Mouse (Mus musculus): ENCODE results near the gene Borcs8. TPM values are rescaled to one million over a fixed set of nuclear protein-coding genes. Genes with fewer than 3 reads are reported as not detected.

Borcs8 gene
- polyA plus RNA-seq, 2 experiments: 61.8 to 84.2 TPM

GRCm38 (mm10) chr8:70183194-70183593, 43.9 kb downstream of the Borcs8 start:
- 89% methylated on average over 4 of the region's 4 CpGs for WGBS
- ATAC-seq (ENCODE audit: low FRiP score, low read depth) (no peak), DNase-seq (ENCODE audit: low spot score) (no peak)
- Histone ChIP-seq H3K4me1 (ENCODE audit: control insufficient read depth, insufficient read depth, low read length) (no peaks in the 10 kb centered on the region), H3K36me3 (ENCODE audit: control insufficient read depth, insufficient read depth, low read length) (peaks cover 30% of the 10 kb centered on the region), H3K4me3 (replicated peaks; ENCODE audit: low read length) (no peak overlapping the region), H3K27me3 (ENCODE audit: control insufficient read depth, insufficient read depth, low read length) (no peaks in the 10 kb centered on the region), H3K4me2 (replicated peaks; ENCODE audit: low read depth, low read length, severe bottlenecking) (no peak overlapping the region), H3K9ac (ENCODE audit: low read depth, low read length, severe bottlenecking) (no peak overlapping the region), H3K27ac (replicated peaks; ENCODE audit: low read depth, low read length) (no peak overlapping the region), H3K9me3 (ENCODE audit: control insufficient read depth, low read length) (no peaks in the 10 kb centered on the region)
- no peak for TF ChIP-seq POLR2A (IDR thresholded peaks at IDR 0.05; ENCODE audit: borderline replicate concordance, extremely low read depth, insufficient read depth, insufficient read length)

- DNase-seq (ENCODE audit: low spot score) (no peak), ATAC-seq (ENCODE audit: low FRiP score, low read depth) (no peak)
- Histone ChIP-seq H3K4me1 (ENCODE audit: control insufficient read depth, insufficient read depth, low read length) (no peaks in the 10 kb centered on the region), H3K4me3 (replicated peaks; ENCODE audit: low read length) (no peak overlapping the region), H3K9me3 (ENCODE audit: control insufficient read depth, low read length) (no peaks in the 10 kb centered on the region), H3K27me3 (ENCODE audit: control insufficient read depth, insufficient read depth, low read length) (no peaks in the 10 kb centered on the region), H3K4me2 (replicated peaks; ENCODE audit: low read depth, low read length, severe bottlenecking) (no peak overlapping the region), H3K27ac (replicated peaks; ENCODE audit: low read depth, low read length) (no peak overlapping the region), H3K9ac (ENCODE audit: low read depth, low read length, severe bottlenecking) (no peak overlapping the region), H3K36me3 (ENCODE audit: control insufficient read depth, insufficient read depth, low read length) (peaks cover 4% of the 10 kb centered on the region; the same call in 1 of the 2 replicates)
- no peak for TF ChIP-seq POLR2A (IDR thresholded peaks at IDR 0.05; ENCODE audit: borderline replicate concordance, extremely low read depth, insufficient read depth, insufficient read length)
- 59% methylated on average over 7 of the region's 7 CpGs for WGBS
These were observed 49.4 kb downstream of the Borcs8 start for GRCm38 (mm10) chr8:70188707-70189106.

DNA sequence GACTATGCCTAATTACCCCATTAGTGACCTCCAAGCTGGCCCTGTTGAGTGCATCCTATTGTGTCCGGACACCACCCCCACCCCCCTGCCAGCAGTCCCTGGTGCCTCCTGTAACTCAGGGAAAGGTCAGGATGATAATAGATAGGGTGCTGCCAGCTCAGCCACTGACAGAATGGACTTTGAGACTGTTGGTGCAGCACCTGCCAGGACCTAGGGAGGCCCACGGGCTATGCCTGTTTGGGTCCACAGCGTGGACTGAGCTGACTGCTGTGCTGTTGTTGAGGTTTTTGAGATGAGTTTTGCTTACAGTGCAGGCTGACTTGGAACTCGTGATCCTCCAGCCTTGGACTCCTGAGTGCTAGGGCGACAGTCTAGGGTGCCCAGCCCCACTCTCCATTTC, 53.9 kb downstream of the Borcs8 start:
- H3K27me3 ChIP-seq (ENCODE audit: control insufficient read depth, insufficient read depth, low read length): no peaks in the 10 kb centered on the region
- H3K36me3 ChIP-seq (ENCODE audit: control insufficient read depth, insufficient read depth, low read length): peaks cover 4% of the 10 kb centered on the region; the same call in 1 of the 2 replicates
- no peaks in the 10 kb centered on the region for H3K9me3 ChIP-seq (ENCODE audit: control insufficient read depth, low read length)
- H3K27ac ChIP-seq (replicated peaks; ENCODE audit: low read depth, low read length): no peak overlapping the region
- ATAC-seq (ENCODE audit: low FRiP score, low read depth) (no peak), DNase-seq (ENCODE audit: low spot score) (no peak)
- no peaks in the 10 kb centered on the region for H3K4me1 ChIP-seq (ENCODE audit: control insufficient read depth, insufficient read depth, low read length)
- WGBS: 71% methylated on average over 5 of the region's 5 CpGs
- no peak for TF ChIP-seq POLR2A (IDR thresholded peaks at IDR 0.05; ENCODE audit: borderline replicate concordance, extremely low read depth, insufficient read depth, insufficient read length)
- no peak overlapping the region for H3K4me3 ChIP-seq (replicated peaks; ENCODE audit: low read length)
- no peak overlapping the region for H3K4me2 ChIP-seq (replicated peaks; ENCODE audit: low read depth, low read length, severe bottlenecking)
- no peak overlapping the region for H3K9ac ChIP-seq (ENCODE audit: low read depth, low read length, severe bottlenecking)

- TF ChIP-seq POLR2A (IDR thresholded peaks at IDR 0.05; ENCODE audit: borderline replicate concordance, extremely low read depth, insufficient read depth, insufficient read length): no peak
- 86% methylated on average over 3 of the region's 3 CpGs for WGBS
- no peak overlapping the region for H3K4me3 ChIP-seq (replicated peaks; ENCODE audit: low read length)
- DNase-seq (ENCODE audit: low spot score) (no peak), ATAC-seq (ENCODE audit: low FRiP score, low read depth) (no peak)
- H3K4me1 ChIP-seq (ENCODE audit: control insufficient read depth, insufficient read depth, low read length): no peaks in the 10 kb centered on the region
- H3K9ac ChIP-seq (ENCODE audit: low read depth, low read length, severe bottlenecking): no peak overlapping the region
- no peak overlapping the region for H3K4me2 ChIP-seq (replicated peaks; ENCODE audit: low read depth, low read length, severe bottlenecking)
- H3K36me3 ChIP-seq (ENCODE audit: control insufficient read depth, insufficient read depth, low read length): peaks cover 4% of the 10 kb centered on the region; the same call in 1 of the 2 replicates
- no peaks in the 10 kb centered on the region for H3K9me3 ChIP-seq (ENCODE audit: control insufficient read depth, low read length)
- no peaks in the 10 kb centered on the region for H3K27me3 ChIP-seq (ENCODE audit: control insufficient read depth, insufficient read depth, low read length)
- no peak overlapping the region for H3K27ac ChIP-seq (replicated peaks; ENCODE audit: low read depth, low read length)
These were observed 54.9 kb downstream of the Borcs8 start for GRCm38 (mm10) chr8:70194191-70194590.

- H3K27ac ChIP-seq (replicated peaks; ENCODE audit: low read depth, low read length): no peak overlapping the region
- TF ChIP-seq POLR2A (IDR thresholded peaks at IDR 0.05; ENCODE audit: borderline replicate concordance, extremely low read depth, insufficient read depth, insufficient read length): no peak
- H3K4me1 ChIP-seq (ENCODE audit: control insufficient read depth, insufficient read depth, low read length): no peaks in the 10 kb centered on the region
- 68% methylated on average over 2 of the region's 2 CpGs for WGBS
- H3K9ac ChIP-seq (ENCODE audit: low read depth, low read length, severe bottlenecking): no peak overlapping the region
- no peaks in the 10 kb centered on the region for H3K9me3 ChIP-seq (ENCODE audit: control insufficient read depth, low read length)
- no peak overlapping the region for H3K4me2 ChIP-seq (replicated peaks; ENCODE audit: low read depth, low read length, severe bottlenecking)
- ATAC-seq (ENCODE audit: low FRiP score, low read depth): no peak
- H3K36me3 ChIP-seq (ENCODE audit: control insufficient read depth, insufficient read depth, low read length): peaks cover 4% of the 10 kb centered on the region; the same call in 1 of the 2 replicates
- no peaks in the 10 kb centered on the region for H3K27me3 ChIP-seq (ENCODE audit: control insufficient read depth, insufficient read depth, low read length)
- no peak overlapping the region for H3K4me3 ChIP-seq (replicated peaks; ENCODE audit: low read length)
- DNase-seq (ENCODE audit: low spot score): no peak
These were observed 56.5 kb downstream of the Borcs8 start for GRCm38 (mm10) chr8:70195762-70196161.

Small RNAs within 50 kb of the gene (microRNA-seq; reads per million reads assigned to microRNA genes)
- gene Mir7066: not detected

Other genes starting within 250 kb of the Borcs8 start
- gene Tssk6, start 237.3 kb upstream of the Borcs8 start, polyA plus RNA-seq (2012; rRNA removed): 0.84 and 1.2 TPM in 2 replicates
- gene Tssk6, start 237.3 kb upstream of the Borcs8 start, polyA plus RNA-seq (2014; fragmentation: Nextera tagmentation; extraction: Ambion mirVana): 4.1 TPM in 2 replicates
- gene Ndufa13, start 236.9 kb upstream of the Borcs8 start, polyA plus RNA-seq (2012; rRNA removed): 85.3 and 97.4 TPM in 2 replicates
- 187 and 190 TPM in 2 replicates for gene Ndufa13, start 236.9 kb upstream of the Borcs8 start, polyA plus RNA-seq (2014; fragmentation: Nextera tagmentation; extraction: Ambion mirVana)
- 5.4 and 8.6 TPM in 2 replicates for gene Yjefn3, start 236.8 kb upstream of the Borcs8 start, polyA plus RNA-seq (2012; rRNA removed)
- gene Yjefn3, start 236.8 kb upstream of the Borcs8 start, polyA plus RNA-seq (2014; fragmentation: Nextera tagmentation; extraction: Ambion mirVana): 4.2 and 5.5 TPM in 2 replicates
- 49.2 and 62.3 TPM in 2 replicates for gene Gatad2a, start 143.1 kb upstream of the Borcs8 start, polyA plus RNA-seq (2012; rRNA removed)
- gene Gatad2a, start 143.1 kb upstream of the Borcs8 start, polyA plus RNA-seq (2014; fragmentation: Nextera tagmentation; extraction: Ambion mirVana): 65.0 and 78.3 TPM in 2 replicates
- 85.5 and 124 TPM in 2 replicates for gene Mau2, start 96.8 kb upstream of the Borcs8 start, polyA plus RNA-seq (2012; rRNA removed)
- 50.5 and 51.8 TPM in 2 replicates for gene Mau2, start 96.8 kb upstream of the Borcs8 start, polyA plus RNA-seq (2014; fragmentation: Nextera tagmentation; extraction: Ambion mirVana)
- 21.3 and 25.4 TPM in 2 replicates for gene Sugp1, start 96.7 kb upstream of the Borcs8 start, polyA plus RNA-seq (2012; rRNA removed)
- 32.6 and 34.4 TPM in 2 replicates for gene Sugp1, start 96.7 kb upstream of the Borcs8 start, polyA plus RNA-seq (2014; fragmentation: Nextera tagmentation; extraction: Ambion mirVana)
- 5.2 and 7.2 TPM in 2 replicates for gene Tm6sf2, start 66.6 kb upstream of the Borcs8 start, polyA plus RNA-seq (2012; rRNA removed)
- 0.54 and 1.2 TPM in 2 replicates for gene Tm6sf2, start 66.6 kb upstream of the Borcs8 start, polyA plus RNA-seq (2014; fragmentation: Nextera tagmentation; extraction: Ambion mirVana)
- 0.23 and 0.38 TPM in 2 replicates for gene Hapln4, start 56.0 kb upstream of the Borcs8 start, polyA plus RNA-seq (2012; rRNA removed)
- 0.41 TPM in 1 of 2 replicates, not detected in the other for gene Hapln4, start 56.0 kb upstream of the Borcs8 start, polyA plus RNA-seq (2014; fragmentation: Nextera tagmentation; extraction: Ambion mirVana)
- gene Ncan, start 18.6 kb upstream of the Borcs8 start, polyA plus RNA-seq (2012; rRNA removed): 0.58 and 0.59 TPM in 2 replicates
- gene Ncan, start 18.6 kb upstream of the Borcs8 start, polyA plus RNA-seq (2014; fragmentation: Nextera tagmentation; extraction: Ambion mirVana): 0.25 and 0.48 TPM in 2 replicates
- 17.4 and 19.3 TPM in 2 replicates for gene Nr2c2ap, start 8.2 kb upstream of the Borcs8 start, polyA plus RNA-seq (2012; rRNA removed)
- gene Nr2c2ap, start 8.2 kb upstream of the Borcs8 start, polyA plus RNA-seq (2014; fragmentation: Nextera tagmentation; extraction: Ambion mirVana): 18.3 and 20.8 TPM in 2 replicates
- gene Rfxank, start 345 bp upstream of the Borcs8 start, polyA plus RNA-seq (2012; rRNA removed): 33.5 and 38.6 TPM in 2 replicates
- 17.6 and 17.8 TPM in 2 replicates for gene Rfxank, start 345 bp upstream of the Borcs8 start, polyA plus RNA-seq (2014; fragmentation: Nextera tagmentation; extraction: Ambion mirVana)
- gene Mef2b, start 212 bp downstream of the Borcs8 start, polyA plus RNA-seq (2012; rRNA removed): 0.67 and 0.82 TPM in 2 replicates
- gene Mef2b, start 212 bp downstream of the Borcs8 start, polyA plus RNA-seq (2014; fragmentation: Nextera tagmentation; extraction: Ambion mirVana): 0.37 TPM in 1 of 2 replicates, not detected in the other
- gene Tmem161a, start 32.9 kb downstream of the Borcs8 start, polyA plus RNA-seq (2012; rRNA removed): 151 and 303 TPM in 2 replicates
- gene Tmem161a, start 32.9 kb downstream of the Borcs8 start, polyA plus RNA-seq (2014; fragmentation: Nextera tagmentation; extraction: Ambion mirVana): 49.9 and 54.9 TPM in 2 replicates
- gene Slc25a42, start 72.8 kb downstream of the Borcs8 start, polyA plus RNA-seq (2012; rRNA removed): 23.6 and 27.9 TPM in 2 replicates
- 3.6 and 4.1 TPM in 2 replicates for gene Slc25a42, start 72.8 kb downstream of the Borcs8 start, polyA plus RNA-seq (2014; fragmentation: Nextera tagmentation; extraction: Ambion mirVana)
- 78.7 and 84.4 TPM in 2 replicates for gene Sugp2, start 94.7 kb downstream of the Borcs8 start, polyA plus RNA-seq (2012; rRNA removed)
- gene Sugp2, start 94.7 kb downstream of the Borcs8 start, polyA plus RNA-seq (2014; fragmentation: Nextera tagmentation; extraction: Ambion mirVana): 30.6 and 33.8 TPM in 2 replicates
- gene Armc6, start 95.0 kb downstream of the Borcs8 start, polyA plus RNA-seq (2012; rRNA removed): 35.0 and 42.3 TPM in 2 replicates
- 22.8 and 26.8 TPM in 2 replicates for gene Armc6, start 95.0 kb downstream of the Borcs8 start, polyA plus RNA-seq (2014; fragmentation: Nextera tagmentation; extraction: Ambion mirVana)
- gene Homer3, start 143.3 kb downstream of the Borcs8 start, polyA plus RNA-seq (2012; rRNA removed): 81.2 and 81.3 TPM in 2 replicates
- 38.2 and 43.9 TPM in 2 replicates for gene Homer3, start 143.3 kb downstream of the Borcs8 start, polyA plus RNA-seq (2014; fragmentation: Nextera tagmentation; extraction: Ambion mirVana)
- 58.1 and 66.2 TPM in 2 replicates for gene Ddx49, start 163.0 kb downstream of the Borcs8 start, polyA plus RNA-seq (2012; rRNA removed)
- gene Ddx49, start 163.0 kb downstream of the Borcs8 start, polyA plus RNA-seq (2014; fragmentation: Nextera tagmentation; extraction: Ambion mirVana): 52.9 and 55.4 TPM in 2 replicates
- gene Cope, start 163.0 kb downstream of the Borcs8 start, polyA plus RNA-seq (2012; rRNA removed): 379 and 443 TPM in 2 replicates
- gene Cope, start 163.0 kb downstream of the Borcs8 start, polyA plus RNA-seq (2014; fragmentation: Nextera tagmentation; extraction: Ambion mirVana): 340 and 371 TPM in 2 replicates
- 12.4 and 22.0 TPM in 2 replicates for gene Cers1, start 176.3 kb downstream of the Borcs8 start, polyA plus RNA-seq (2012; rRNA removed)
- 12.0 and 12.9 TPM in 2 replicates for gene Cers1, start 176.3 kb downstream of the Borcs8 start, polyA plus RNA-seq (2014; fragmentation: Nextera tagmentation; extraction: Ambion mirVana)
- gene Gdf1, start 190.3 kb downstream of the Borcs8 start, polyA plus RNA-seq (2012; rRNA removed): 5.4 and 5.7 TPM in 2 replicates
- gene Gdf1, start 190.3 kb downstream of the Borcs8 start, polyA plus RNA-seq (2014; fragmentation: Nextera tagmentation; extraction: Ambion mirVana): 1.2 TPM in 2 replicates
- 39.0 and 47.6 TPM in 2 replicates for gene Upf1, start 213.8 kb downstream of the Borcs8 start, polyA plus RNA-seq (2012; rRNA removed)
- 22.3 and 25.5 TPM in 2 replicates for gene Upf1, start 213.8 kb downstream of the Borcs8 start, polyA plus RNA-seq (2014; fragmentation: Nextera tagmentation; extraction: Ambion mirVana)
- 136 and 173 TPM in 2 replicates for gene Comp, start 234.1 kb downstream of the Borcs8 start, polyA plus RNA-seq (2012; rRNA removed)
- 36.7 and 46.3 TPM in 2 replicates for gene Comp, start 234.1 kb downstream of the Borcs8 start, polyA plus RNA-seq (2014; fragmentation: Nextera tagmentation; extraction: Ambion mirVana)